Mouse (Mus musculus) MEL (cell line): ENCODE results near the gene Eif4e2.

Experiments
- CTCF ChIP-seq, 3 experiments: IDR thresholded peaks in 2 of 3; conservative IDR thresholded peaks in 1 of 3; 2 replicates each; pipeline ENCODE4 v1.5.1; 2011 to 2012; ENCODE audit warnings: low read length in 3 of 3, low read depth in 2 of 3, mild to moderate bottlenecking in 2 of 3, improper control_type of control experiment in 1 of 3, inconsistent platforms in 1 of 3, mixed read lengths in 1 of 3, moderate library complexity in 1 of 3; ENCODE audit not compliant: control insufficient read depth in 1 of 3, insufficient read depth in 1 of 3, poor library complexity in 1 of 3, severe bottlenecking in 1 of 3
- EP300 ChIP-seq, 2 experiments: IDR thresholded peaks; 2 replicates each; pipeline ENCODE4 v1.6.1; 2011; ENCODE audit warnings: improper control_type of control experiment in 2 of 2, low read length in 2 of 2, low read depth in 1 of 2, mild to moderate bottlenecking in 1 of 2

DNA sequence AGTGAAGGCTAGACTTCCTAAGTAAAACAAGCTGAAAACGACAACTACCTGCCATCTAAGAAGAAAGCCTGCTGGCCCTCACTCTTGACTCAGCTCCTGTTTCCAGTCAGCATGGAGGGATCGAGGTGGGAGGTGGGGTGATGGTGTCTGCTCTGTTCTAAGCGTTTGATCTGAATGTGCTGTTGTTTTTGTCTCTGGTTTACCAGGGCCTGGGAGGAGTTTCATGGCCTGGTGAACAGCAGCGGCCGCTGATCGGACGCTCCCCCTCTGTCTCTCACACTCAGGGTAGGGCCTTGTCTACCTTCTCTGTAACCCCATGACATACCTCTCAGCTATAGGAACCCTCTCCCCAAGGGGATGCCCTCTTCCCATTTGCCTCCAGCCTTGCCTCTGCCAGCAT lies 18.5 kb downstream of the Eif4e2 start:
- TF ChIP-seq EP300 (IDR thresholded peaks at IDR 0.05; ENCODE audit: low read depth in 1 of 2, low read length in 2 of 2), result no peak
- TF ChIP-seq CTCF (IDR thresholded peaks at IDR 0.05 in 2 of 3, conservative IDR thresholded peaks at IDR 0.05 in 1 of 3; ENCODE audit: control insufficient read depth in 1 of 3, insufficient read depth in 1 of 3, low read depth in 2 of 3, low read length in 3 of 3, poor library complexity in 1 of 3, severe bottlenecking in 1 of 3), result no peak
